Mouse (Mus musculus): ENCODE data around the gene Gm49396. TPM values are rescaled to one million over a fixed set of nuclear protein-coding genes. Genes with fewer than 3 reads are reported as not detected.
A peak's percentile ranks its signal among the peaks of the same experiment; 100 is the strongest.

Gene Gm49396
- 1 to 10 TPM; 1.4 to 1.6 TPM for total RNA-seq (2021)

DNA sequence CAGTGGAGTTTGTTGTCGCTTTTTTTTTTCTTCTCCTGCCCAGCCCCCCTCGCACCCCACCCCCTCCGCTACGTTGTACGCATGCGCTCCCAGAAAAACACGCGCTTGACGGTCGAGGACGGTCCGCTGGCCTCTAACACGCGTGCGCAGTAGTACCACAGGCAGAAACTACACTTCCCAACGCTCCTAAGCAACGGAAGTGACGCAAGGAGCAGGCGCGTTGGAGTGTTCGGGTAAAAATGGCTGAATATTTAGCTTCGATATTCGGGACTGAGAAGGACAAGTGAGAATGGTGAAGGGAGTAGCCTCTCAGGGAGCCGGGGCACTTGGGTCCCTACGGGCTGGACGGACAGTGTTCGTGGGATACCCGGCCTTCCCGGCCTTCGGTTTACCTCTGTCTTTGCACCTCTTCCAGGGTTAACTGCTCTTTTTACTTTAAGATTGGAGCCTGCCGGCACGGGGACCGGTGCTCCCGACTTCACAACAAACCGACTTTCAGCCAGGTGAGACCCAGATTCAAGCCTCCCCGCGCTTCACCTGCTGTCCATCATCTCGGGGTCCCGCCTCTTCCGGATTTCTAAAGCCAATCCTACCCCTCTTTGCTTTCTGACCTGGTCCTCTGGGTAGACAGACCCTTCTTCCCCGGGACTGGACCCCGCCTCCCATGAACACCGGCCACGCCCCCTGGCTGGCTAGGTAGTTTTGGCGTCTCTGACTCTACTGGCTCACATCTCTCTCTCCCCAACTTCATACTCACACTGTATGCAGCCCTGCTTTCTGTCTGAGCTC lies at the start of gene Gm49396, which contains the start of the genes U2af1l4 and Psenen:
TSS of gene Gm49396 (plus strand) at position 228 of the 789 bp plus-strand sequence.
TSS of gene U2af1l4 (plus strand) at position 185 of the 789 bp plus-strand sequence.
TSS of gene Psenen (minus strand) at position 511 of the 789 bp plus-strand sequence.
- peak; percentile 91 to 94 for DNase-seq
- intact Hi-C loops (cut with DNase I): no loop called here

DNA sequence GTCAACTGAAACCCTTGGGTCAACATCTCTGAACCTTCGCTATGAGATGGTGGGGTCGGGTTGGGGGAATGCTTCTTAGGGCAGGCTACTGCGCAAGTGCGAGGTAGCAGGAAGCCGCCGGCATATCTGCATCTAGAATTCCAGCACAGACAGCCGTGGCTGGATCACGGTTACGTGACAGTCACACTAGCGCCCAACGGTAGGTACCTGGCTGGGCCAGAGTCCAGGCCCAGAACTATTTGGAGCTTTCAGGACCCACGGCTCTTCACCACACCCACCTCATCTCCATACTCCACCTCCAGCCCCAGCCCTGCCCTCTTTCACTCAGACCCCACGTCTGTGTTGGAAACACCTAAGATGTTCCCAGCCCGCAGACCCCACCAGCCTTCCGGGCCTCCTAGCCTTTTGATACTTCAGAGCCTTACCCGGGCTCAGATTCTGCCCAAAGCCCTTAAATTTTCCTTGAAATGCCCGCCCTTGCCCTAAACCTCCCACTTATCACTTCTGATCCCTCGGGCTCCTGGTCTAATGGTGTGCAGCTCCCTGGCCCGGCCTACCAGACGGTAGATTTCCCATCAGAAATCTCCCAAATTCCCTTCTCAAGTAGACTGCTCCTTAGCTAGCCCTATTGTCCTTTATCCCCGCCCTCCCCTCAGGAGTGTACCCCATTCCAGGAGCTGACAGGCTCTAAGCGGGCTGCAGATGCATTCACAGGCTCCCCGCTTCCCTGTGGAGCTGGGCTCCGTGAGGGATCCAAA lies 48.0 kb upstream of the Gm49396 start:
- no peak for DNase-seq
- intact Hi-C loops (cut with DNase I): no loop called here

GRCm38 (mm10) chr7:30518325-30518724 lies 44.8 kb upstream of the Gm49396 start:
- no peak for DNase-seq
- intact Hi-C loops (cut with DNase I): no loop called here

DNA sequence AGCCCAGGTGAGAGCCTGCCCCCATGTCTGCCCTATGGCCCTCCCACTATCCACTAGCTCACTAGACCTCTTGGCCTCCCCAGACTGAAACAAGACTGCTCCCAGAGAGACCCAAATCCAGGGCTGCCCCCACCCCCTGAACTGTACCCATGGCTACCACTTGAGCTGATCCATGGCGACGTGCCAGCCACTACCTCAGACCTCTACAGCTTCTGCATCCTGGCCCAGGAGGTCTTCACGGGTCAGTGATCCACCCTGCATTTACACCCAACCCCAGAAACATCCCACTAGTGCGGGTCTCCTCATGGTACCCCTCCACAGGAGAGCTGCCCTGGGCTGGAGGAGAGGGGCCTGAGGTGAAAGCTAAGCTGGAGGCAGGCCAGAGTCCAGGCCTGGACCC lies 42.7 kb upstream of the Gm49396 start:
- intact Hi-C loops (cut with DNase I): no loop called here
- DNase-seq: no peak

GRCm38 (mm10) chr7:30520856-30521255 lies 42.3 kb upstream of the Gm49396 start:
- intact Hi-C loops (cut with DNase I): no loop called here
- no peak for DNase-seq

GRCm38 (mm10) chr7:30522871-30523270 lies 40.3 kb upstream of the Gm49396 start:
- intact Hi-C loops (cut with DNase I): no loop called here
- no peak for DNase-seq

- DNase-seq: no peak
- intact Hi-C loops (cut with DNase I): no loop called here
These were observed 38.7 kb upstream of the Gm49396 start for GRCm38 (mm10) chr7:30524487-30524886.

- DNase-seq: no peak
- intact Hi-C loops (cut with DNase I): no loop called here
These were observed 37.2 kb upstream of the Gm49396 start for GRCm38 (mm10) chr7:30525954-30526353.

GRCm38 (mm10) chr7:30526399-30526798 lies 36.7 kb upstream of the Gm49396 start:
- no peak for DNase-seq
- intact Hi-C loops (cut with DNase I): no loop called here

GRCm38 (mm10) chr7:30526981-30527380 lies 36.2 kb upstream of the Gm49396 start:
- intact Hi-C loops (cut with DNase I): no loop called here
- DNase-seq: no peak

- intact Hi-C loops (cut with DNase I): no loop called here
- DNase-seq: no peak
These were observed 31.8 kb upstream of the Gm49396 start for GRCm38 (mm10) chr7:30531291-30531815.

DNA sequence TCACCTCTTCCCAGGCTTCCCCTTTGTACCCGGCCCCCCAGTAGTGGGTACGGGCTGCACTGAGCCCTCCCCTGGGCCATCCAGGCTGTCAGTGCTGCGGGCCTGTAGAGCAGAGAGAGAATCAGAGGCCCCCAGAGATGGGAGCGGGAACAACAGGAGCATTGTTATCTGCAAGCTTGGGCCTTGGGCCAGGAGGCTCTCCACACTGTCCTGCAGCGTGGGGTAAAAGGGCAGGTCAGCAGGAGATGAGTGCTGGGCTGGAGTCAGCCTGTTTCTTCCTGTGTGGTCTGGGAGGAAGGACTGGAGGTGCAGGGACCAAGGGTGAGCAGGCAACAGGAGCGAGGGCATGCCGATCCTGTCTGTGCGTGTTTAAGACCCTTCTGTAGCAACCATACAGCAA lies 30.2 kb upstream of the Gm49396 start:
- DNase-seq: no peak
- intact Hi-C loops (cut with DNase I): no loop called here

DNA sequence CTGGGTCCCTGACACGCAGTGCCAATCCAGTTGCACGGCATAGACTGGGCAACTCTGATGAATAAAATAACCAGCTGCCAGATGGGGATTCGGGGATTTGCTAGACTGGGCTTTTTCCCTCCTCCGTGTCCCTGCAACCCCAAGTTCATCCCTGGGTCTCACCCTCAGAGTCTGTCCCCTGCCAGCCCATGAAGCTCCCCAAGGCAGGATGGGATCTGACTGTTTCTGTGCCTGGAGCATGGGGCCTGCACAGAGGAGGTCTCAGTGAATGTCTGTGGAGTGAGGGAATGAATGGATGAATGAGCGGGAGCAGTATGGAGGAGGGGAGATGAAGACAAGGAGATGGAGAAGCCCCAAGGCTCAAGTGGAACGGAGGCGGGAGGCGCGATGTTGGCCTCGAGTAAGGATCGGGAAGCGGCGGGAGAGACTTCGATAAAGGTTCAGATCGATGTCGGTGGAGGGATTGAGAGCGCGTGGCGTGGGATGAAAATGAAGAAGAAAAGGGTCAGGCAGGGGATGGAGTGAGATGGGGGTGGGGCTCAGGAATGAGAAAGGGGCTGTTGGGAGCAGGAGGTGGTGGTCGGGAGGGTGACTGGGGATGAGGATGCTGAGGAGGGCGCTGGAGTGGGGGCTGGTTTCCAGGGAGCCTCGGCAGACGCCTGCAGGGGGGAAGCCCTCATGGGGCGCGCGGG lies 29.1 kb upstream of the Gm49396 start:
- DNase-seq: no peak
- intact Hi-C loops (cut with DNase I): no loop called here

GRCm38 (mm10) chr7:30534633-30535577 lies 28.2 kb upstream of the Gm49396 start, which contains the start of gene Arhgap33:
Gene Arhgap33 (minus strand): TSS chr7:30535060.
- intact Hi-C loops (cut with DNase I): no loop called here
- DNase-seq: peak; percentile 93 to 94

DNA sequence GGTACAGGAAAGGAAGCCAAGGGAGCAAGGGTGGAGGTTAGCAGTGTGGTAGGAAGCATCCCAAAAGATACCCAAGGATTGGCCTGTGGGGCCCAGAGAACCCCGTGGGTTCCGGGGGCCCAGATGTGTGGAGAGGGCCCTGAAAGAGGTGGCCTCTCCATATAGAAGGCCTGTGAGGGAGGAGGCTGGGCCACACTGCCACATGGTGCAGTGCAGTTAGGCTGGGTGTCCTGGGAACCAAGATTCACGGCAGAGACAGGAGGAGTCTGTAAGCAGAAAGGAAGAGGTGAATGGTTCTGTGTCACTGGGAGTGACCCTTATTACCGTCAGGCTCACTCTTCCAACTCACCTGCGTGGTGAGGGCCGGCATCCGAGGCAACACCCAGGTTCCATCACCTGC lies 22.6 kb upstream of the Gm49396 start:
- DNase-seq: no peak
- intact Hi-C loops (cut with DNase I): no loop called here

DNA sequence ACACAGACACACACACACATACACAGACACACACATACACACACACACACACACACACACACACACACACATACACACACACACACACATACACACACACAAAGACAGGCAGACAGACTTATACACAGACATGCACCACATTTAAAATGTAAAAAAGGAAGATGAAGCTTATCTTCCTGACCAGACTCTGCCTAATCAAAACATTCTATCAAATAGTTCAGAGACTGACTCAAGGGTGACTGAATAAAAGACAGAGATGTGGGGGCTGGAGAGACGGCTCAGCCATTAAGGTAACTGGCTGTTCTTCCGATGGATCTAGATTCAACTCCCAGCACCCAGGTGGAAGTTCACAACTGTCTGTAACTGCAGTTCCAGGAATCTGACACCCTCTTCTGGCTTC lies 18.8 kb upstream of the Gm49396 start:
- intact Hi-C loops (cut with DNase I): no loop called here
- DNase-seq: no peak

- DNase-seq: no peak
- intact Hi-C loops (cut with DNase I): loop anchor here (2.0 to 5.0 kb wide), 4 partner anchors 13 to 1033 kb away; partner anchors contain the start of genes Kmt2b, Prodh2 and Sipa1l3
These were observed 13.3 kb upstream of the Gm49396 start for GRCm38 (mm10) chr7:30549880-30550279.

- intact Hi-C loops (cut with DNase I): loop anchor here (2.0 to 5.0 kb wide), 4 partner anchors 14 to 1033 kb away; partner anchors contain the start of genes Kmt2b, Prodh2 and Sipa1l3
- no peak for DNase-seq
These were observed 12.5 kb upstream of the Gm49396 start for GRCm38 (mm10) chr7:30550603-30551002.

- intact Hi-C loops (cut with DNase I): loop anchor here (2.0 to 5.0 kb wide), 4 partner anchors 15 to 1034 kb away; partner anchors contain the start of genes Kmt2b, Prodh2 and Sipa1l3
- no peak for DNase-seq
These were observed 11.6 kb upstream of the Gm49396 start for GRCm38 (mm10) chr7:30551445-30552101.
